Mouse (Mus musculus): ENCODE measurements around the gene Olfr1178. TPM values are rescaled to one million over a fixed set of nuclear protein-coding genes. Genes with fewer than 3 reads are reported as not detected.

Olfr1178 gene
- not detected for polyA plus RNA-seq (2017; shearing (Covaris generic))

GRCm38 (mm10) chr2:88386762-88387161 is at the start of gene Olfr1178:
Gene Olfr1178, plus strand, starts transcription at chr2:88387062.
- no peak for ATAC-seq

- no peak for ATAC-seq
Observed at GRCm38 (mm10) chr2:88346392-88346791, 40.5 kb upstream of the Olfr1178 start, which contains the start of gene Olfr1177-ps. Gene Olfr1177-ps, minus strand, starts transcription at chr2:88346492.

DNA sequence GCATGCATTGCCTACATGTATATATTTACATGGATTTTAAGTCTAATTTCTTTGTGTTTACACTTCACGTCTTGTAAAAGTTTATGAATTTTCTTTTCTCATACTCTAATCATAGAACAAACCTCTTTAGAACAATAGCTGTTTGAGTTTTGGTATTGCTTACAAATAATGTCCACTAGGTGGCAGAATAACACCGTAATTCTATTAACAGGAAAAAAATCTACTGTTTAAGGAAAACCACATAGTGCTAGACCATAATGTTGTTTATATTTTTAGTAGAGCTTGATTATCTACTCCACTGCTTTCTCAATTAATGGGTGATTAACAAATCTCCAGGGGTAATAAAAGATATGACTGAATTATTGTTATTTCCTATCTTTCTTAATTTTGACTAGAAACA is 30.6 kb upstream of the Olfr1178 start:
- ATAC-seq = no peak

- ATAC-seq = no peak
Observed at GRCm38 (mm10) chr2:88406353-88406752, 19.5 kb downstream of the Olfr1178 start, which contains the start of gene Olfr1179. Gene Olfr1179, minus strand, starts transcription at chr2:88406453.

- ATAC-seq = no peak
Observed at GRCm38 (mm10) chr2:88419051-88419450, 32.2 kb downstream of the Olfr1178 start, which contains the start of gene Olfr1180. Gene Olfr1180, minus strand, starts transcription at chr2:88419151.

- no peak for ATAC-seq
Observed at GRCm38 (mm10) chr2:88426071-88426470, 39.2 kb downstream of the Olfr1178 start, which contains the start of gene Olfr1181. Gene Olfr1181, minus strand, starts transcription at chr2:88426171.

GRCm38 (mm10) chr2:88449031-88449430 is 62.2 kb downstream of the Olfr1178 start, which contains the start of gene Gm13757:
Gene Gm13757, minus strand, starts transcription at chr2:88449131.
- ATAC-seq = no peak

Other genes with a start within 250 kb of the Olfr1178 start
- gene Olfr1167, start 231.9 kb upstream of the Olfr1178 start, polyA plus RNA-seq (2017; shearing (Covaris generic)) = under 1 TPM in 1 of 2 experiments, not detected in 1; 0.11 TPM
- not detected for gene Olfr1168, start 205.2 kb upstream of the Olfr1178 start, polyA plus RNA-seq (2017; shearing (Covaris generic))
- gene Olfr1170, start 158.7 kb upstream of the Olfr1178 start, polyA plus RNA-seq (2017; shearing (Covaris generic)) = under 1 TPM in 1 of 2 experiments, not detected in 1; 0.12 TPM
- under 1 TPM in 1 of 2 experiments, not detected in 1; 0.11 TPM for gene Olfr1173, start 107.2 kb upstream of the Olfr1178 start, polyA plus RNA-seq (2017; shearing (Covaris generic))
- not detected for gene Olfr1174-ps, start 71.9 kb upstream of the Olfr1178 start, polyA plus RNA-seq (2017; shearing (Covaris generic))
- under 1 TPM in 1 of 2 experiments, not detected in 1; 0.20 TPM for gene Olfr1175-ps, start 59.8 kb upstream of the Olfr1178 start, polyA plus RNA-seq (2017; shearing (Covaris generic))
- not detected for gene Olfr1176, start 50.3 kb upstream of the Olfr1178 start, polyA plus RNA-seq (2017; shearing (Covaris generic))
- not detected for gene Olfr1177-ps, start 40.6 kb upstream of the Olfr1178 start, polyA plus RNA-seq (2017; shearing (Covaris generic))
- not detected for gene Olfr1179, start 19.4 kb downstream of the Olfr1178 start, polyA plus RNA-seq (2017; shearing (Covaris generic))
- not detected for gene Olfr1180, start 32.1 kb downstream of the Olfr1178 start, polyA plus RNA-seq (2017; shearing (Covaris generic))
- not detected for gene Olfr1181, start 39.1 kb downstream of the Olfr1178 start, polyA plus RNA-seq (2017; shearing (Covaris generic))
- under 1 TPM in 1 of 2 experiments, not detected in 1; 0.21 TPM for gene Gm13757, start 62.1 kb downstream of the Olfr1178 start, polyA plus RNA-seq (2017; shearing (Covaris generic))
- not detected for gene Olfr1183, start 67.8 kb downstream of the Olfr1178 start, polyA plus RNA-seq (2017; shearing (Covaris generic))
- gene Olfr1184, start 96.5 kb downstream of the Olfr1178 start, polyA plus RNA-seq (2017; shearing (Covaris generic)) = not detected
- under 1 TPM in 1 of 2 experiments, not detected in 1; 0.16 TPM for gene Olfr1185-ps1, start 106.3 kb downstream of the Olfr1178 start, polyA plus RNA-seq (2017; shearing (Covaris generic))
- not detected for gene Olfr1186, start 131.5 kb downstream of the Olfr1178 start, polyA plus RNA-seq (2017; shearing (Covaris generic))
- gene Olfr1188, start 169.9 kb downstream of the Olfr1178 start, polyA plus RNA-seq (2017; shearing (Covaris generic)) = not detected
- gene Olfr1189, start 199.4 kb downstream of the Olfr1178 start, polyA plus RNA-seq (2017; shearing (Covaris generic)) = not detected

Measured in activated CD4-positive, CD25-positive, alpha-beta regulatory T cell, adult 4 months (primary cell).